Mouse (Mus musculus): ENCODE results near the gene 9930021J03Rik. TPM values are rescaled to one million over a fixed set of nuclear protein-coding genes. Genes with fewer than 3 reads are reported as not detected.

Gene 9930021J03Rik
- polyA plus RNA-seq, 1 experiment, result 32.6 TPM

DNA sequence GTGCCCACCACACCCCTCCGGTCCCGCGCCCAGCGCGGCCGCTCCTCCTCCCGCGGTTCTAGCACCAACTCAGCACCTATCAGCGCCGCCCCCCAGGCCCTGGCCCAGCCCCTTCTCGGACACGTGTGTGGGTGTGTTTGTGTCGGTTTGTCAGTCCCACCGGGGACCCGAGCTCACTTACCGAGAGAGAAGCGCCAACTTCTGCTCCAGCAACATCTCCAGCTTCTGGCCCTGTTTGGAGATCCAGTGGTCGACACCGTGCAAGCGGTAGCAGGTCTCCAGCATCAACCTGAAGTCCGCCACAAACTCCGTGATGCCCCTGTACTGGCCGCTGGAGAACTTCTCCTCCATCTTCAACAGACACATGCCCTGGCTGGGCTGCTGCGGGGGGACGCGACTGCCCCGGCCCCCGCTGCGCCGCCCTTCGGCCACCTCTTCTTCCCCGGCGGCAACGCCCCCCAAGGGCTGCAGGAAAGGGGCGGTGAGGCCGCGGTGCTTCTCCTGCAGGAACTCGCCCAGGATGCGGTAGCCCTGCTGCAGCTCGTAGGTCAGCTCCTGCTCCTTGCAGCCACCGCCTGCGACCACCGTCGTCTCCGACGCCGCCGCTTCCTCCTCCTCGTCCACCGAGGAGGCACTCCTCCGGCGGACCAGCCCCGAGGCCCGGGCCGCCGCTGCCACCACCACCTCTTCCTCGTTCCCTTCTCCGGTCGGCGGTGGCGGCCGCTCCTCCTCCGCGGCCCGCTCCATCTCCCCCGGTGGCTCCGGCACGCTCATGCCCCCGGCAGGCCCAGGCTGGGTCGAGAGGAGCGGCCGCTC, 480 bp downstream of the 9930021J03Rik start:
- DNase-seq (ENCODE audit: low read depth), result peak; percentile 71
- TF ChIP-seq CTCF (IDR thresholded peaks at IDR 0.05; ENCODE audit: borderline replicate concordance, extremely low read depth, insufficient read depth, insufficient read length) (no peak), POLR2A (IDR thresholded peaks at IDR 0.05; ENCODE audit: borderline replicate concordance, extremely low read depth, insufficient read depth, insufficient read length, poor library complexity, severe bottlenecking) (no peak)

GRCm38 (mm10) chr19:29803946-29804345, 1.8 kb downstream of the 9930021J03Rik start:
- no peak for TF ChIP-seq CTCF (IDR thresholded peaks at IDR 0.05; ENCODE audit: borderline replicate concordance, extremely low read depth, insufficient read depth, insufficient read length)
- TF ChIP-seq POLR2A (IDR thresholded peaks at IDR 0.05; ENCODE audit: borderline replicate concordance, extremely low read depth, insufficient read depth, insufficient read length, poor library complexity, severe bottlenecking), result no peak
- DNase-seq (ENCODE audit: low read depth), result no peak

- no peak for DNase-seq (ENCODE audit: low read depth)
- TF ChIP-seq POLR2A (IDR thresholded peaks at IDR 0.05; ENCODE audit: borderline replicate concordance, extremely low read depth, insufficient read depth, insufficient read length, poor library complexity, severe bottlenecking) (no peak), CTCF (IDR thresholded peaks at IDR 0.05; ENCODE audit: borderline replicate concordance, extremely low read depth, insufficient read depth, insufficient read length) (no peak)
Measured at GRCm38 (mm10) chr19:29797371-29797770, 8.4 kb downstream of the 9930021J03Rik start.

- TF ChIP-seq POLR2A (IDR thresholded peaks at IDR 0.05; ENCODE audit: borderline replicate concordance, extremely low read depth, insufficient read depth, insufficient read length, poor library complexity, severe bottlenecking) (no peak), CTCF (IDR thresholded peaks at IDR 0.05; ENCODE audit: borderline replicate concordance, extremely low read depth, insufficient read depth, insufficient read length) (no peak)
- no peak for DNase-seq (ENCODE audit: low read depth)
Measured at GRCm38 (mm10) chr19:29787997-29788396, 17.8 kb downstream of the 9930021J03Rik start.

DNA sequence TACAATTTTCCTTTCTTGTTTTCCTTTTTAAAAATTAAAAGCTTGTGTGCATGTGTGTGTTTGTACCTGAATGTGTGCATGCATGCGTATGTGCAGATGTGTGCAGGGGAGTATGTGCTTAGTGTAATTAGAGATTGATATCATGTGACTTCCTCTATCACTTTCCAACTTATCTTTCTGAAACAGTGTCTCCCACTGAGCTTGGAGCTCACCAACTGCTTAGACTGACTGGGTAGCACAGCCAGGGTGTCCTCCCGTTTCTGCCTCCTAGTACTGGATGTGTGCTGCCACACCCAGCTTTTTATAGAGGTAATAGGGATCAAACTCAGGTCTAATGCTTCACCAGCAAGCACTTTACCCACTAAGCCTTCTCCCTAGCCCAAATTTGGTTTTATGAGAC, 22.9 kb downstream of the 9930021J03Rik start:
- TF ChIP-seq CTCF (IDR thresholded peaks at IDR 0.05; ENCODE audit: borderline replicate concordance, extremely low read depth, insufficient read depth, insufficient read length) (no peak), POLR2A (IDR thresholded peaks at IDR 0.05; ENCODE audit: borderline replicate concordance, extremely low read depth, insufficient read depth, insufficient read length, poor library complexity, severe bottlenecking) (no peak)
- DNase-seq (ENCODE audit: low read depth), result no peak

GRCm38 (mm10) chr19:29753939-29754338, 51.9 kb downstream of the 9930021J03Rik start:
- TF ChIP-seq CTCF (IDR thresholded peaks at IDR 0.05; ENCODE audit: borderline replicate concordance, extremely low read depth, insufficient read depth, insufficient read length) (no peak), POLR2A (IDR thresholded peaks at IDR 0.05; ENCODE audit: borderline replicate concordance, extremely low read depth, insufficient read depth, insufficient read length, poor library complexity, severe bottlenecking) (no peak)

DNA sequence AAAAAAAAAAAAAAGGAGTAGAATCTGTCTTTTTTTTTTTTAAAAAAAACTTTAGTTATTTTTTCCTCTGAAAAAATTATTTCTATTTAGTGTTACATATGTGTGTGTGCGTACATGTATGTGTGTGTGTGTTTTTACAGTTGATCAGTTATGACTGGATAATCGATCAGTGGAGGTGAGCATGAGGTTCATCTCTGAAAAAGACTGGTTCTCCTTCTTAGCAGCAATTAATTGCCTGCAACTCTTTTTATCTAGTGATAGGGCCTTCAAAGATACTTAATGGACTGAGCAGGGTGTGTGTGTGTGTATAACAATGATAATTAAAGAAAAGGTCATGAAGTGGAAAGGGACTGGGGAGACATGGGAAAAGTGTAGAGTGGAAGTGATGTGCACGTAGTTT, 54.8 kb downstream of the 9930021J03Rik start:
- TF ChIP-seq CTCF (IDR thresholded peaks at IDR 0.05; ENCODE audit: borderline replicate concordance, extremely low read depth, insufficient read depth, insufficient read length) (no peak), POLR2A (IDR thresholded peaks at IDR 0.05; ENCODE audit: borderline replicate concordance, extremely low read depth, insufficient read depth, insufficient read length, poor library complexity, severe bottlenecking) (no peak)
- DNase-seq (ENCODE audit: low read depth), result no peak

More at GRCm38 (mm10) chr19:29753939-29754338, 51.9 kb downstream of the 9930021J03Rik start:
- DNase-seq (ENCODE audit: low read depth), result no peak

DNA sequence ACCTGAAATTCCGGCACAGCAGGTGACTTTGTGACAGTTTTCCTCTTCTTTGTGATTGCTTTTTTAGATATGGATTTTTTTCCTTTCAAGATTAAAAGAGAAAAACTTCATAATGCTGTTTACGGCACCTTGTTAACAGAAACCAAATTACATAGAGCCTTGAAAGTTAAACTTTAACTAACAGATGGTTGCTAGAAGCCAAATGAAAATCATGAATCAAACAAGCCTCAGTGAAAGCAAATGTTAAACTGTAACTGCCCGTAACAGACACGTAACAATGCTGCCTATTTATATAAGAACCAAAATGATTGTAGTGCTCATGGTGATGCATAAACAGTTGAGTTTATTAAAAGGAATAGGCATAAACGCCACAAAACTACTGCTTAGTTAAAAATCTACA, 62.3 kb downstream of the 9930021J03Rik start:
- TF ChIP-seq POLR2A (IDR thresholded peaks at IDR 0.05; ENCODE audit: borderline replicate concordance, extremely low read depth, insufficient read depth, insufficient read length, poor library complexity, severe bottlenecking) (no peak), CTCF (IDR thresholded peaks at IDR 0.05; ENCODE audit: borderline replicate concordance, extremely low read depth, insufficient read depth, insufficient read length) (no peak)
- DNase-seq (ENCODE audit: low read depth), result no peak

GRCm38 (mm10) chr19:29740661-29741060, 65.1 kb downstream of the 9930021J03Rik start:
- no peak for DNase-seq (ENCODE audit: low read depth)
- TF ChIP-seq CTCF (IDR thresholded peaks at IDR 0.05; ENCODE audit: borderline replicate concordance, extremely low read depth, insufficient read depth, insufficient read length) (no peak), POLR2A (IDR thresholded peaks at IDR 0.05; ENCODE audit: borderline replicate concordance, extremely low read depth, insufficient read depth, insufficient read length, poor library complexity, severe bottlenecking) (no peak)

- TF ChIP-seq CTCF (IDR thresholded peaks at IDR 0.05; ENCODE audit: borderline replicate concordance, extremely low read depth, insufficient read depth, insufficient read length), result peak; percentile 4; the same call in 1 of the 2 replicates
- no peak for TF ChIP-seq POLR2A (IDR thresholded peaks at IDR 0.05; ENCODE audit: borderline replicate concordance, extremely low read depth, insufficient read depth, insufficient read length, poor library complexity, severe bottlenecking)
- peak; percentile 5 for DNase-seq (ENCODE audit: low read depth)
Measured at GRCm38 (mm10) chr19:29739608-29740007, 66.2 kb downstream of the 9930021J03Rik start.

DNA sequence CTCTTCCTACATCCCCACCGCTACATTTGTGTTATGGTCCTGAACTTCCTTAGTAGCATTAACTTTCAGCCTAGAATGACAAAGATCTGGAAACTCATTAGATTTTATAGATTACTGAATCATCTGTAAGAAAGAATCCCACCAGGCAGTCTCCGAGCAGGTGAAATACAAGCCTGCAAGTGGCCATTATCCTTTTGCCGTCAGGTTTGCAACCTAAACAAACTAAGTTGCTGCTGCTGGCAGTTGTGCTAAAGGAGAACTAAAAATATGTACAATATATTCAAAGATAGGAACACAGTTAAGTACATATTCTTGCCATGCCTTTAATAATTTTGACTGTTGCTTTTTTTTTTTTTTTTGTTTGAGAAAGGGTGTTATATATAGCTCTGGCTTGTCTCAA, 70.4 kb downstream of the 9930021J03Rik start:
- no peak for DNase-seq (ENCODE audit: low read depth)
- no peak for TF ChIP-seq POLR2A (IDR thresholded peaks at IDR 0.05; ENCODE audit: borderline replicate concordance, extremely low read depth, insufficient read depth, insufficient read length, poor library complexity, severe bottlenecking)
- no peak for TF ChIP-seq CTCF (IDR thresholded peaks at IDR 0.05; ENCODE audit: borderline replicate concordance, extremely low read depth, insufficient read depth, insufficient read length)

- no peak for TF ChIP-seq POLR2A (IDR thresholded peaks at IDR 0.05; ENCODE audit: borderline replicate concordance, extremely low read depth, insufficient read depth, insufficient read length, poor library complexity, severe bottlenecking)
- no peak for TF ChIP-seq CTCF (IDR thresholded peaks at IDR 0.05; ENCODE audit: borderline replicate concordance, extremely low read depth, insufficient read depth, insufficient read length)
- no peak for DNase-seq (ENCODE audit: low read depth)
Measured at GRCm38 (mm10) chr19:29718476-29718875, 87.3 kb downstream of the 9930021J03Rik start.
